Mouse (Mus musculus): ENCODE results near the gene Snx5. TPM values are rescaled to one million over a fixed set of nuclear protein-coding genes. Genes with fewer than 3 reads are reported as not detected.

Gene Snx5
- polyA plus RNA-seq, 1 experiment, result 12.9 TPM

DNA sequence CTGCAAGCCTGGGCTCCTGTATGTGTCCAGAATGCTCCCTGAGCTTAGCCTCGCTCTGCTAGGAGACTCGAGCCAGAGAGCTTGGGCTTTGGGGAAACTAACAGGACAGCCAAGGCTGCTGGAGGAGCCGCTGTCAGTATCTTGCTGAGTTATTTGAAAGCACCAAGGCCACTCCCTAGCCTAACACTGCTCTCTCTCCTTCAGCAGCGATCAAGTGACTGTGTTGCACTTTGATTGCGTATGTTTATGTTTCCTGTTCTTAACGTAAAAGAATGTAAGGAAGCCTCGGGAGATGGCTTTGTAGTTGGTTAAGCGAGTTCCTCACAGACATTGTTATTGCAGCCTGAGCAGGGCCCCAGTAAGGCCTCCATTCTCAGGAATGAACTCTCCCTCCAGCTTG, 4.0 kb upstream of the Snx5 start:
- no peak for TF ChIP-seq POLR2A (IDR thresholded peaks at IDR 0.05; ENCODE audit: control insufficient read depth, low read depth, low read length)
- no peak for TF ChIP-seq CTCF (IDR thresholded peaks at IDR 0.05; ENCODE audit: control insufficient read depth, insufficient read depth, insufficient replicate concordance, low read depth, low read length)
- no peak overlapping the region for H3K27ac ChIP-seq (ENCODE audit: control insufficient read depth, insufficient read depth, low read depth, low read length)
- H3K4me1 ChIP-seq (ENCODE audit: control insufficient read depth, insufficient read depth, low read length), result no peaks in the 10 kb centered on the region
- H3K27me3 ChIP-seq (ENCODE audit: control insufficient read depth, insufficient read depth, low read length), result no peaks in the 10 kb centered on the region
- H3K4me3 ChIP-seq (ENCODE audit: control insufficient read depth, low read depth, low read length), result no peak overlapping the region
- no peaks in the 10 kb centered on the region for H3K36me3 ChIP-seq (ENCODE audit: control insufficient read depth, insufficient read depth, low read length)

DNA sequence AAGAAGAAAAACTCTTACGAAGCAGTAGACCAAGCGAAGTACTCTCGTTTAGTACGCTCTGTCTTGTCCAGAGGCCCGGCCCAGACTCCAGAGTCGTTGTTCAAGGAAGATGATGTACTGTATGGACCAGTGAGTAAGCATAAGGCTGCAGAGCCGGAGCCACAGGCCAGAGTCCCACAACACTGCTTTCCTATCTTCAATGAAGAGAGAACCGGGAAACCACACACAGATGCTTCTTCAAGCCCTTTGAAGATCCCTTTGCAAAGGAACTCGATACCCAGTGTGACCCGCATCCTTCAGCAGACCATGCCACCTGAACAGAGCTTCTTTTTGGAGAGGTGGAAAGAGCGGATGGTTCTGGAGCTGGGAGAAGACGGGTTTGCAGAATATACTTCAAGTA, 1.4 kb upstream of the Snx5 start:
- TF ChIP-seq CTCF (IDR thresholded peaks at IDR 0.05; ENCODE audit: control insufficient read depth, insufficient read depth, insufficient replicate concordance, low read depth, low read length) (no peak), POLR2A (IDR thresholded peaks at IDR 0.05; ENCODE audit: control insufficient read depth, low read depth, low read length) (no peak)
- Histone ChIP-seq H3K27ac (ENCODE audit: control insufficient read depth, insufficient read depth, low read depth, low read length) (no peak overlapping the region), H3K4me3 (ENCODE audit: control insufficient read depth, low read depth, low read length) (no peak overlapping the region), H3K4me1 (ENCODE audit: control insufficient read depth, insufficient read depth, low read length) (no peaks in the 10 kb centered on the region; the same call in 1 of the 2 replicates), H3K36me3 (ENCODE audit: control insufficient read depth, insufficient read depth, low read length) (no peaks in the 10 kb centered on the region), H3K27me3 (ENCODE audit: control insufficient read depth, insufficient read depth, low read length) (no peaks in the 10 kb centered on the region)

DNA sequence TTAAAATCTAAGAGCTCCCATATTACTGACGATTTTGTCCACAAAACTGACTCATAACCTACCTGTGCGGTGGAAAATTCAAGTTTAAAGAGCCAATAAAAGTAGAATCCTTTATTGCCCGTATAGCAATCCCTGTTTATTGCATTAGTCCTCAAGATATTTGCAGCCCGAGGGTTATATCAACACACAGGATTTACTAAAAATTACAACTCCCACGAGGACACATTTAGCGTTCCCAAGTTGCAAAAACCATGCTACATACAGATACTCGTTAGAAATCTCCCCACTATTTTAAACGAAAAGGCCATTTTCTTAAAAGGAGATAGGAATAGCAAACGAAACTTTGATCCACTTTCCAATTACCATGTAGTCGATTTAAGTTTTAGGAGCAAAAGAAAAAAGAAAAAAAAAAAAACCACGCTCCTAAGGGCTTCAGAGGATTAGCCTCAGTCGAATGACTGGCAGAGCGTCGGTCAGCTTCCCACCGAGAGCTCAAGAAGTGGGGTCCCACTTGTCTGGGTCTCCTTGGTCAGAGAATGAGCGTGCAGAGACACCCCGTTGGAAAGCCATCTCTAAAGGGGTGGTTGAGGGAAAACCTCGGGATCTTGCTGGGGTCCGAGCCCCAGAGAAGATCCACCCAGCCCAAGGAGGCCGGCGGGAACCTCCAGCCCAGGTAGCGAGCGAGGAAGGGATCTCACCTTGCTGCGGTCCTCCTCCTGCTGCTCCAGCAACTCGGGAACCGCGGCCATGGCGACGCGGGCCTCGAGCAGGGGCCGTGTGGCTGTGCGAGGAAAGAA, 829 bp downstream of the Snx5 start:
- Histone ChIP-seq H3K4me3 (ENCODE audit: control insufficient read depth, low read depth, low read length) (peak overlapping the region; percentile 95), H3K27me3 (ENCODE audit: control insufficient read depth, insufficient read depth, low read length) (no peaks in the 10 kb centered on the region), H3K36me3 (ENCODE audit: control insufficient read depth, insufficient read depth, low read length) (no peaks in the 10 kb centered on the region), H3K4me1 (ENCODE audit: control insufficient read depth, insufficient read depth, low read length) (no peaks in the 10 kb centered on the region; the same call in 1 of the 2 replicates), H3K27ac (ENCODE audit: control insufficient read depth, insufficient read depth, low read depth, low read length) (peak overlapping the region; percentile 82)
- TF ChIP-seq CTCF (IDR thresholded peaks at IDR 0.05; ENCODE audit: control insufficient read depth, insufficient read depth, insufficient replicate concordance, low read depth, low read length), result no peak
- no peak for TF ChIP-seq POLR2A (IDR thresholded peaks at IDR 0.05; ENCODE audit: control insufficient read depth, low read depth, low read length)

DNA sequence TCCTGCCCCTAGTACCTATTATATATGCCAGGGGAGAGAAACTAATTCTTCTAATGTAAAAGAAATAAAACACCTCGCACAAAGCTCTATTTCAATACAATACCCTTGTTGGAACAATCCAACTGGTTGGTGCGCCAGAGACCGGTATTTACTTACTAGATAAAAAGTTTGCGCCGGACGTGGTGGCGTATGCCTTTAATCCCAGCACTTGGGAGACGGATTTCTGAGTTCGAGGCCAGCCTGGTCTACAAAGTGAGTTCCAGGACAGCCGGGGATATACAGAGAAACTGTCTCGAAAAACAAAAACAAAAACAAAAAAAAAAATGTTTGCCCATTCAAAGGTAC, 1.4 kb downstream of the Snx5 start:
- Histone ChIP-seq H3K27me3 (ENCODE audit: control insufficient read depth, insufficient read depth, low read length) (no peaks in the 10 kb centered on the region), H3K36me3 (ENCODE audit: control insufficient read depth, insufficient read depth, low read length) (no peaks in the 10 kb centered on the region), H3K4me3 (ENCODE audit: control insufficient read depth, low read depth, low read length) (peak overlapping the region; percentile 10; the same call in 1 of the 2 replicates), H3K27ac (ENCODE audit: control insufficient read depth, insufficient read depth, low read depth, low read length) (no peak overlapping the region), H3K4me1 (ENCODE audit: control insufficient read depth, insufficient read depth, low read length) (no peaks in the 10 kb centered on the region; the same call in 1 of the 2 replicates)
- TF ChIP-seq CTCF (IDR thresholded peaks at IDR 0.05; ENCODE audit: control insufficient read depth, insufficient read depth, insufficient replicate concordance, low read depth, low read length), result no peak
- no peak for TF ChIP-seq POLR2A (IDR thresholded peaks at IDR 0.05; ENCODE audit: control insufficient read depth, low read depth, low read length)

DNA sequence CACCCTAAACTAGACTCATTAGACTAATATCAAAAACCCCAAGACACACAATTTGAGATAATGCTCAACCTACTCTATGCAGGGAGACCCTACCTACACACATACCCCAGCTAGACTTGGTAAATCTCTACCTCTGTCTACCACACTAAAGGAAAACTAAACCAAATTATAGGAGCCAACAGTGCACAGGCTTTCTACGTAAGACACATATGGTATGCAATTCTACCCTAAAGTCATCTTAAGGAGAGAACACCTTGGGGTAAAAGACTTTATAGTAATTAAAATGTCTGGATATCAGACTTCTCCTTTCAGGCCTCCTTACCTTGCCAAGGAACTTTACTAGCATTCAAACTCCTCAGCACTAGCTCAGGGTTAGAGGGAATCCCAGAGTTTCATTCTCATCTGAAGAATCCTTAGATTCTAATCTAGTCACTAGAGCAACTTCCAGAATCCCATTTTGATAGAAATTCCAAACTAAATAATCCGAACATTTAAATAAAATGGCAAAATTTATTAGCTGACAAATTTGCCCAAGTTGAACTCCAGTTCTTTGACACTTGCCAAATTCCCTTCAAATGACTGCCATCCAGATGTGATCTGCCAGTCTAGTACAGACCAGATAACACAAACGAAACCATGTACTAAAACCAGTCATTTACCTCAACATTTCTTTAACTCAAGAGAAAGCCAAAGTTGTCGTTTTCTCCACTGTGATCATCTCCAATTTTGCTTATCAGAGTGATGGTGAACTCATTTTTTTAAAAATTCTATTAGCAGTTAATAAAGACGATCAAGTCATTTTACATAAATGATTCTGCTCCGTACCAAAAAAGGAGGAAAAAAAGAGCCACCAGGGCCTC, 2.0 kb downstream of the Snx5 start:
- no peaks in the 10 kb centered on the region for H3K27me3 ChIP-seq (ENCODE audit: control insufficient read depth, insufficient read depth, low read length)
- H3K4me1 ChIP-seq (ENCODE audit: control insufficient read depth, insufficient read depth, low read length), result no peaks in the 10 kb centered on the region; the same call in 1 of the 2 replicates
- H3K36me3 ChIP-seq (ENCODE audit: control insufficient read depth, insufficient read depth, low read length), result no peaks in the 10 kb centered on the region
- H3K4me3 ChIP-seq (ENCODE audit: control insufficient read depth, low read depth, low read length), result no peak overlapping the region
- no peak for TF ChIP-seq CTCF (IDR thresholded peaks at IDR 0.05; ENCODE audit: control insufficient read depth, insufficient read depth, insufficient replicate concordance, low read depth, low read length)
- TF ChIP-seq POLR2A (IDR thresholded peaks at IDR 0.05; ENCODE audit: control insufficient read depth, low read depth, low read length), result no peak
- no peak overlapping the region for H3K27ac ChIP-seq (ENCODE audit: control insufficient read depth, insufficient read depth, low read depth, low read length)

DNA sequence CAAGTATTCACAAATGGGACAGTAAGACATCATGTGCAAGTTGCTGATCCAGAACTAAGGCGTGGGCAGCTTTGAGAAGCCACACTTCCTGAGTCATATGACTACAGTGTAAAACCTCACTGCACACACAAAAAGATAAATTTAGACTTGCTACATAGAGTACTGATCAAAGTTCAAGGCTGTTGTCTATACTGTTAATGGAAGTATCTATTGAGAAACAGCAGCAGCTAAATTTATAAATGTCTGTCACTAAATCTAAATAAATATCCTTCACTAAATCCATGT, 3.0 kb downstream of the Snx5 start:
- no peak overlapping the region for H3K27ac ChIP-seq (ENCODE audit: control insufficient read depth, insufficient read depth, low read depth, low read length)
- no peaks in the 10 kb centered on the region for H3K27me3 ChIP-seq (ENCODE audit: control insufficient read depth, insufficient read depth, low read length)
- no peaks in the 10 kb centered on the region for H3K36me3 ChIP-seq (ENCODE audit: control insufficient read depth, insufficient read depth, low read length)
- TF ChIP-seq POLR2A (IDR thresholded peaks at IDR 0.05; ENCODE audit: control insufficient read depth, low read depth, low read length), result no peak
- no peak for TF ChIP-seq CTCF (IDR thresholded peaks at IDR 0.05; ENCODE audit: control insufficient read depth, insufficient read depth, insufficient replicate concordance, low read depth, low read length)
- no peak overlapping the region for H3K4me3 ChIP-seq (ENCODE audit: control insufficient read depth, low read depth, low read length)
- no peaks in the 10 kb centered on the region; the same call in 1 of the 2 replicates for H3K4me1 ChIP-seq (ENCODE audit: control insufficient read depth, insufficient read depth, low read length)

DNA sequence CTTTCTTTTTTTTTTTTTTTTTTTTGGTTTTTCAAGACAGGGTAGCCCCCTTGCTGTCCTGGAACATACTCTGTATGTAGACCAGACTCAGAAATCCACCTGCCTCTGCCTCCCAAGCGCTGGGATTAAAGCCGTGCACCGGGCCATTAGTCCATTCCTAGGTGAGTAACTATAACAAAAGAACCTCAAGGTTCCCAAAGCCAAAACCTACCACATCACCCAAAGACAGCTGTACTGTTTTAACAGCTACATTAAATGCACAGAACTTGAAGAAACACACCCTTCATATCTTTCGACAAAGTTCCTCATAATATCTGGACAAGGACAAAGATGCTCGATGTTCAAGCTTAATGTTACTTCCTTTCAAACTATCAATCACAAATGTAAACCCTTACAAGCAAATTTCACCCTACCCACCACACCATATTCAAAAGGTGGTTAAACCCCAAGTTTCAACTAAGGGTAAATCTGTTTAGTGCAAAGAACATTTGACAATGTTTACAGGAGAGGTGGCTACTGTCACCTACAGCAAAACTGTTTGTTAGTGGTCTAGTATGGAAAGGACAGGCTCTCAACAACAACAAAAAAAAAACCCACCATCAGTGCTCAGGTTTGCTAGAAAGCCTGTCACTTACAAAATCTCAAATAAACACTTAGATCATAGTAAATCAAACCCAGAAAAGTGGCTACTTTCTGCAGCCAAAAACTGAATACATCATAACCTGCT, 3.5 kb downstream of the Snx5 start:
- H3K4me3 ChIP-seq (ENCODE audit: control insufficient read depth, low read depth, low read length), result no peak overlapping the region
- no peaks in the 10 kb centered on the region for H3K27me3 ChIP-seq (ENCODE audit: control insufficient read depth, insufficient read depth, low read length)
- TF ChIP-seq CTCF (IDR thresholded peaks at IDR 0.05; ENCODE audit: control insufficient read depth, insufficient read depth, insufficient replicate concordance, low read depth, low read length) (no peak), POLR2A (IDR thresholded peaks at IDR 0.05; ENCODE audit: control insufficient read depth, low read depth, low read length) (no peak)
- H3K36me3 ChIP-seq (ENCODE audit: control insufficient read depth, insufficient read depth, low read length), result no peaks in the 10 kb centered on the region
- H3K27ac ChIP-seq (ENCODE audit: control insufficient read depth, insufficient read depth, low read depth, low read length), result no peak overlapping the region
- no peaks in the 10 kb centered on the region; the same call in 1 of the 2 replicates for H3K4me1 ChIP-seq (ENCODE audit: control insufficient read depth, insufficient read depth, low read length)
